Mouse (Mus musculus): ENCODE results near the gene Dnmt3b. TPM values are rescaled to one million over a fixed set of nuclear protein-coding genes. Genes with fewer than 3 reads are reported as not detected.

Gene Dnmt3b
- total and polyA plus RNA-seq, 2 experiments from 2014 or later: 1.7 to 5.3 TPM

DNA sequence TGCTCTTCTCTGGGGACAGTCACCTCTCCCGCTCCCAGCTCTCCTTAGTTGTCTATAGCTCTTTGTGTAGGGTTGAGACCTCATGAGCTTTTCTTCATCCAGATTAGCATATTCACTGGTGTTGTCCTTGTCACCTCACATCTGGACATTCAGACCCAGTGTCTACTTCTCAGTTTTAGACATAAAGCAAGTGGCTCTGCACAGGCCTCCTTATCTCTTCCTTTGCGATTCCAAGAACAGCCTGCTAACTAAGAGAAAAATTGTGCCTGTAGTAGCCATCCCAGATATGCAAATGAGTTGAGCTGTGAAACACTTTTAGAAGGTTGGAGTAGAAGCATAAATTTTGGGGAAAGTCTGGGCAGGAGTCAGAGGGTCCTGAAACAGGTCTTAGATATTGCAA is 75.2 kb downstream of the Dnmt3b start:
- 91% methylated on average over 2 of the region's 2 CpGs for WGBS
- DNase-seq (ENCODE audit: low spot score) (no peak), ATAC-seq (ENCODE audit: low FRiP score) (no peak)

GRCm38 (mm10) chr2:153724871-153725270 is 75.6 kb downstream of the Dnmt3b start:
- DNase-seq (ENCODE audit: low spot score): no peak
- ATAC-seq (ENCODE audit: low FRiP score): no peak
- Histone ChIP-seq H3K4me3 (ENCODE audit: low read depth, low read length) (no peak overlapping the region), H3K4me2 (ENCODE audit: low read depth, low read length, poor library complexity, severe bottlenecking) (no peak overlapping the region), H3K27me3 (ENCODE audit: insufficient read depth, low read length) (no peaks in the 10 kb centered on the region), H3K9ac (replicated peaks; ENCODE audit: low read length, poor library complexity, severe bottlenecking) (no peak overlapping the region), H3K4me1 (ENCODE audit: insufficient read depth, low read length) (no peaks in the 10 kb centered on the region), H3K27ac (ENCODE audit: low read depth, low read length) (no peak overlapping the region), H3K9me3 (ENCODE audit: low read length) (no peaks in the 10 kb centered on the region), H3K36me3 (ENCODE audit: insufficient read depth, low read length) (no peaks in the 10 kb centered on the region)
- WGBS: 59% methylated on average over 2 of the region's 2 CpGs
- no peak for TF ChIP-seq CTCF (IDR thresholded peaks at IDR 0.05)

More for the DNA sequence above, 75.2 kb downstream of the Dnmt3b start:
- no peaks in the 10 kb centered on the region for H3K27me3 ChIP-seq (ENCODE audit: insufficient read depth, low read length)
- H3K36me3 ChIP-seq (ENCODE audit: insufficient read depth, low read length): no peaks in the 10 kb centered on the region
- H3K4me3 ChIP-seq (ENCODE audit: low read depth, low read length): no peak overlapping the region
- TF ChIP-seq CTCF (IDR thresholded peaks at IDR 0.05): no peak
- H3K27ac ChIP-seq (ENCODE audit: low read depth, low read length): no peak overlapping the region
- H3K9ac ChIP-seq (replicated peaks; ENCODE audit: low read length, poor library complexity, severe bottlenecking): no peak overlapping the region
- no peaks in the 10 kb centered on the region for H3K9me3 ChIP-seq (ENCODE audit: low read length)
- no peak overlapping the region for H3K4me2 ChIP-seq (ENCODE audit: low read depth, low read length, poor library complexity, severe bottlenecking)
- no peaks in the 10 kb centered on the region for H3K4me1 ChIP-seq (ENCODE audit: insufficient read depth, low read length)

GRCm38 (mm10) chr2:153725291-153725690 is 76.0 kb downstream of the Dnmt3b start:
- 89% methylated on average over 4 of the region's 4 CpGs for WGBS
- no peaks in the 10 kb centered on the region for H3K27me3 ChIP-seq (ENCODE audit: insufficient read depth, low read length)
- no peaks in the 10 kb centered on the region for H3K36me3 ChIP-seq (ENCODE audit: insufficient read depth, low read length)
- no peak overlapping the region for H3K4me3 ChIP-seq (ENCODE audit: low read depth, low read length)
- no peak for ATAC-seq (ENCODE audit: low FRiP score)
- no peak overlapping the region for H3K9ac ChIP-seq (replicated peaks; ENCODE audit: low read length, poor library complexity, severe bottlenecking)
- H3K4me1 ChIP-seq (ENCODE audit: insufficient read depth, low read length): no peaks in the 10 kb centered on the region
- no peaks in the 10 kb centered on the region for H3K9me3 ChIP-seq (ENCODE audit: low read length)
- H3K4me2 ChIP-seq (ENCODE audit: low read depth, low read length, poor library complexity, severe bottlenecking): no peak overlapping the region
- no peak for DNase-seq (ENCODE audit: low spot score)
- no peak for TF ChIP-seq CTCF (IDR thresholded peaks at IDR 0.05)
- H3K27ac ChIP-seq (ENCODE audit: low read depth, low read length): no peak overlapping the region

DNA sequence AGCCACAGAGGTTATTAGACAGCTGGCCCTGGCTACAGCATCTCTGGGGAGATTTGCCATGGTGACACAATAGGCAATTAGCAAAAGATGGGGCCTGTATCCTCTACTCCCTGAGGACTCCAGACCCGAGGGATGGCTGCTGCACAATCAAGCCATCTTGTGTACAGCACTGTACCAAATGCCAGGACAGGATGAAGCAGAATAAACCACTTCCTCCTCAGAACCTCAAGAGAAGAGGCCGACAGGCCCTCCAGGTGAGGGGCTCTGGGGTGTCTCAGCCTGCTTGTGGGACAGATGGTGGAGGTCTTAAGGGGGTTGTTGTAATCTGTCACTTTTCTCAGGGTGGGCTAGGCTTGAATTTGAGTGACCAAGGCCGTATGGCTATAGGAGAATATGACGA is 84.8 kb downstream of the Dnmt3b start:
- Histone ChIP-seq H3K4me1 (ENCODE audit: insufficient read depth, low read length) (no peaks in the 10 kb centered on the region), H3K4me2 (ENCODE audit: low read depth, low read length, poor library complexity, severe bottlenecking) (no peak overlapping the region), H3K4me3 (ENCODE audit: low read depth, low read length) (no peak overlapping the region), H3K9ac (replicated peaks; ENCODE audit: low read length, poor library complexity, severe bottlenecking) (no peak overlapping the region), H3K9me3 (ENCODE audit: low read length) (no peaks in the 10 kb centered on the region), H3K27me3 (ENCODE audit: insufficient read depth, low read length) (no peaks in the 10 kb centered on the region), H3K27ac (ENCODE audit: low read depth, low read length) (no peak overlapping the region), H3K36me3 (ENCODE audit: insufficient read depth, low read length) (no peaks in the 10 kb centered on the region)
- no peak for TF ChIP-seq CTCF (IDR thresholded peaks at IDR 0.05)
- 79% methylated on average over 4 of the region's 4 CpGs for WGBS
- no peak for DNase-seq (ENCODE audit: low spot score)
- no peak for ATAC-seq (ENCODE audit: low FRiP score)

Other genes with a start within 250 kb of the Dnmt3b start
- not detected in 2 replicates for gene 4930404H24Rik, start 156.7 kb upstream of the Dnmt3b start, total RNA-seq (2014; rRNA removed)
- gene 4930404H24Rik, start 156.7 kb upstream of the Dnmt3b start, polyA plus RNA-seq (2015; fragmentation: Nextera tagmentation; extraction: Ambion mirVana): not detected in 2 replicates
- gene Nol4l, start 119.5 kb upstream of the Dnmt3b start, total RNA-seq (2014; rRNA removed): 73.1 and 97.7 TPM in 2 replicates
- gene Nol4l, start 119.5 kb upstream of the Dnmt3b start, polyA plus RNA-seq (2015; fragmentation: Nextera tagmentation; extraction: Ambion mirVana): 24.4 and 26.4 TPM in 2 replicates
- 24.7 and 27.9 TPM in 2 replicates for gene Commd7, start 16.7 kb upstream of the Dnmt3b start, total RNA-seq (2014; rRNA removed)
- gene Commd7, start 16.7 kb upstream of the Dnmt3b start, polyA plus RNA-seq (2015; fragmentation: Nextera tagmentation; extraction: Ambion mirVana): 103 TPM in 2 replicates
- not detected in 2 replicates for gene Dnmt3c, start 47.2 kb downstream of the Dnmt3b start, total RNA-seq (2014; rRNA removed)
- not detected in 2 replicates for gene Dnmt3c, start 47.2 kb downstream of the Dnmt3b start, polyA plus RNA-seq (2015; fragmentation: Nextera tagmentation; extraction: Ambion mirVana)
- 91.8 and 112 TPM in 2 replicates for gene Mapre1, start 91.8 kb downstream of the Dnmt3b start, total RNA-seq (2014; rRNA removed)
- 346 and 372 TPM in 2 replicates for gene Mapre1, start 91.8 kb downstream of the Dnmt3b start, polyA plus RNA-seq (2015; fragmentation: Nextera tagmentation; extraction: Ambion mirVana)
- gene Efcab8, start 130.5 kb downstream of the Dnmt3b start, total RNA-seq (2014; rRNA removed): 0.24 TPM in 1 of 2 replicates, not detected in the other
- not detected in 2 replicates for gene Efcab8, start 130.5 kb downstream of the Dnmt3b start, polyA plus RNA-seq (2015; fragmentation: Nextera tagmentation; extraction: Ambion mirVana)
- not detected in 2 replicates for gene Sun5, start 221.6 kb downstream of the Dnmt3b start, total RNA-seq (2014; rRNA removed)
- gene Sun5, start 221.6 kb downstream of the Dnmt3b start, polyA plus RNA-seq (2015; fragmentation: Nextera tagmentation; extraction: Ambion mirVana): not detected in 2 replicates
- 0.28 and 0.33 TPM in 2 replicates for gene Bpifb2, start 225.6 kb downstream of the Dnmt3b start, total RNA-seq (2014; rRNA removed)
- 0.28 and 0.34 TPM in 2 replicates for gene Bpifb2, start 225.6 kb downstream of the Dnmt3b start, polyA plus RNA-seq (2015; fragmentation: Nextera tagmentation; extraction: Ambion mirVana)